Mouse (Mus musculus) cerebellum, adult 2 months (tissue): ENCODE results near the gene Itprid1.

Experiments used
- CTCF ChIP-seq: fragments of 200-500 bp; IDR thresholded peaks from 2 replicates; pipeline ENCODE4 v1.5.1; 2011; ENCODE audit warnings: low read depth, mild to moderate bottlenecking, control low read depth, low read length, moderate library complexity, borderline replicate concordance; ENCODE audit not compliant: insufficient read depth
- POLR2A ChIP-seq: fragments of 200-500 bp; IDR thresholded peaks from 2 replicates; pipeline ENCODE4 v1.6.1; 2011; ENCODE audit warnings: low read length, control low read depth, borderline replicate concordance; ENCODE audit not compliant: insufficient read depth

- TF ChIP-seq CTCF = no peak
- no peak for TF ChIP-seq POLR2A
Observed at GRCm38 (mm10) chr6:55812353-55812752, 24.3 kb upstream of the Itprid1 start.
